In genomic region chr8:70147678-70148607, GRCm38 (mm10) we compare ENCODE assay signal across 16 mouse cellular contexts. TPM values are rescaled to one million over a fixed set of nuclear protein-coding genes. Genes with fewer than 3 reads are reported as not detected.
"Had no signal": no experiment of that assay in that cellular context is flagged by ENCODE, and none has a peak within 500 bp of the region (broad histone marks: within the 10 kb centered on the region; RNA-seq: fewer than 3 reads in every experiment).

No protein-coding gene starts in this region.

- H3K4me2 ChIP-seq: limb, embryonic 12.5 days; neural tube, embryonic 13.5 days had no signal

- ATAC-seq: inflammation-experienced regulatory T-cells, adult 6 months; intestine, postnatal 0 days; midbrain, embryonic 16.5 days had no signal

- H3K4me3 ChIP-seq: layer of hippocampus, adult 2 months; limb, embryonic 12.5 days; midbrain, embryonic 10.5 days; neural tube, embryonic 13.5 days had no signal

- H3K27me3 ChIP-seq: neural tube, embryonic 13.5 days had no signal

- DNase-seq: kidney, adult 9 months; kidney, postnatal 4 days; lung, adult 18-20 months; retina, postnatal 1 day; right cerebral cortex, postnatal 14 days had no signal

- H3K27ac ChIP-seq: kidney, postnatal 0 days; layer of hippocampus, adult 2 months; limb, embryonic 12.5 days; liver, embryonic 14.5 days; midbrain, embryonic 10.5 days; neural tube, embryonic 13.5 days; stomach, postnatal 0 days had no signal

- H3K9me3 ChIP-seq: limb, embryonic 12.5 days; midbrain, embryonic 10.5 days; neural tube, embryonic 13.5 days had no signal

- H3K9ac ChIP-seq: limb, embryonic 12.5 days; liver, embryonic 14.5 days; neural tube, embryonic 13.5 days had no signal

RNA-seq across cellular contexts. Expression of gene Mef2b, which starts 8.4 kb away (rescaled TPM):
- polyA plus RNA-seq: intestine, postnatal 0 days; liver, adult 2 months had no signal
